Mouse (Mus musculus) hindbrain, embryonic 10.5 days (tissue): ENCODE measurements around the gene Prpf8. TPM values are rescaled to one million over a fixed set of nuclear protein-coding genes. Genes with fewer than 3 reads are reported as not detected.

ENCODE experiments used
- microRNA counts: library from miRNA; unstranded; fragments of <30 nt; microRNA quantifications from one replicate; lab custom pipeline; 2017
- polyA plus RNA-seq: library from polyadenylated mRNA; unstranded; fragments of >200 nt; fragmentation: Nextera tagmentation; extraction: Ambion mirVana; gene quantifications from 2 replicates; pipeline ENCODE4 v1.2.1, GENCODE M21; 2016

Gene Prpf8
- polyA plus RNA-seq, 1 experiment from 2014 or later: 78.1 TPM

MicroRNAs encoded within 50 kb of the gene (microRNA counts, 519-probe panel; counts per million panel counts)
- microRNA mmu-miR-22 (lab: Ali Mortazavi, UCI): 4,676 counts per million, percentile 92 among the panel's probes with 10 or more counts

Other genes with a start within 250 kb of the Prpf8 start
- 136 and 178 TPM in 2 replicates for gene Rpa1, start 138.5 kb upstream of the Prpf8 start, polyA plus RNA-seq
- gene Smyd4, start 138.4 kb upstream of the Prpf8 start, polyA plus RNA-seq: 14.6 and 17.4 TPM in 2 replicates
- 95.3 and 106 TPM in 2 replicates for gene Serpinf1, start 64.1 kb upstream of the Prpf8 start, polyA plus RNA-seq
- 0.07 TPM in 1 of 2 replicates, not detected in the other for gene Serpinf2, start 47.2 kb upstream of the Prpf8 start, polyA plus RNA-seq
- 7.7 and 8.6 TPM in 2 replicates for gene Wdr81, start 32.1 kb upstream of the Prpf8 start, polyA plus RNA-seq
- 11.7 and 12.4 TPM in 2 replicates for gene Tlcd2, start 25.1 kb upstream of the Prpf8 start, polyA plus RNA-seq
- gene Rilp, start 23.3 kb downstream of the Prpf8 start, polyA plus RNA-seq: 0.35 and 0.65 TPM in 2 replicates
- 4.9 and 6.4 TPM in 2 replicates for gene Scarf1, start 26.7 kb downstream of the Prpf8 start, polyA plus RNA-seq
- gene Slc43a2, start 44.9 kb downstream of the Prpf8 start, polyA plus RNA-seq: 5.2 and 7.1 TPM in 2 replicates
- gene Pitpna, start 101.3 kb downstream of the Prpf8 start, polyA plus RNA-seq: 68.8 and 80.6 TPM in 2 replicates
- 20.6 and 24.9 TPM in 2 replicates for gene Inpp5k, start 144.2 kb downstream of the Prpf8 start, polyA plus RNA-seq
- 16.4 and 19.0 TPM in 2 replicates for gene Myo1c, start 163.7 kb downstream of the Prpf8 start, polyA plus RNA-seq
- 107 and 122 TPM in 2 replicates for gene Crk, start 192.4 kb downstream of the Prpf8 start, polyA plus RNA-seq
- 1,323 and 1,330 TPM in 2 replicates for gene Ywhae, start 246.1 kb downstream of the Prpf8 start, polyA plus RNA-seq